ENCODE assay signal across 24 mouse cellular contexts in genomic region chr12:34618321-34618720, GRCm38 (mm10).
DNase-seq lines count a peak whose midpoint lies in the region; ATAC-seq lines count a peak whose summit lies in the region.
"Had no signal": no experiment of that assay in that cellular context is flagged by ENCODE, and none has a peak within 500 bp of the region (broad histone marks: within the 10 kb centered on the region; RNA-seq: fewer than 3 reads in every experiment).

No protein-coding gene starts in this region.

- WGBS in forebrain, embryonic 14.5 days: 48% methylated on average over 3 of the region's 3 CpGs
- 86% methylated on average over 3 of the region's 3 CpGs for WGBS in forebrain, embryonic 11.5 days
- 49% methylated on average over 3 of the region's 3 CpGs for WGBS in hindbrain, embryonic 16.5 days
- WGBS in hindbrain, embryonic 12.5 days: 77% methylated on average over 3 of the region's 3 CpGs
- 74% methylated on average over 3 of the region's 3 CpGs for WGBS in midbrain, embryonic 14.5 days
- WGBS in midbrain, embryonic 13.5 days: 70% methylated on average over 3 of the region's 3 CpGs

- H3K4me3 ChIP-seq in forebrain, embryonic 14.5 days (ENCODE audit: low read depth, low read length): no peak overlapping the region
- no peak overlapping the region for H3K4me3 ChIP-seq in forebrain, embryonic 11.5 days (ENCODE audit: low read depth, low read length)
- no peak overlapping the region for H3K4me3 ChIP-seq in hindbrain, embryonic 16.5 days (ENCODE audit: low read length)
- no peak overlapping the region for H3K4me3 ChIP-seq in hindbrain, embryonic 12.5 days
- H3K4me3 ChIP-seq in midbrain, embryonic 14.5 days (replicated peaks; ENCODE audit: low read depth, low read length): no peak overlapping the region
- no peak overlapping the region for H3K4me3 ChIP-seq in midbrain, embryonic 13.5 days (replicated peaks)
- H3K4me3 ChIP-seq: embryonic facial prominence, embryonic 15.5 days; heart, embryonic 15.5 days; intestine, embryonic 15.5 days; liver, embryonic 15.5 days; neural tube, embryonic 12.5 days had no signal

- no peak overlapping the region for H3K4me2 ChIP-seq in forebrain, embryonic 14.5 days (ENCODE audit: low read length)
- H3K4me2 ChIP-seq in forebrain, embryonic 11.5 days (ENCODE audit: low read depth, low read length, severe bottlenecking): no peak overlapping the region
- peak overlapping the region; percentile 30; the same call in 1 of the 2 replicates for H3K4me2 ChIP-seq in hindbrain, embryonic 16.5 days (ENCODE audit: low read length)
- no peak overlapping the region for H3K4me2 ChIP-seq in hindbrain, embryonic 12.5 days (replicated peaks)
- H3K4me2 ChIP-seq in midbrain, embryonic 14.5 days (ENCODE audit: low read length): no peak overlapping the region
- no peak overlapping the region for H3K4me2 ChIP-seq in midbrain, embryonic 13.5 days (replicated peaks)
- H3K4me2 ChIP-seq: embryonic facial prominence, embryonic 15.5 days; intestine, embryonic 15.5 days; liver, embryonic 15.5 days; neural tube, embryonic 12.5 days had no signal

- no peaks in the 10 kb centered on the region for H3K36me3 ChIP-seq in forebrain, embryonic 14.5 days (ENCODE audit: control insufficient read depth, insufficient read depth, low read length)
- no peaks in the 10 kb centered on the region for H3K36me3 ChIP-seq in forebrain, embryonic 11.5 days (ENCODE audit: control insufficient read depth, insufficient read depth, low read length)
- H3K36me3 ChIP-seq in hindbrain, embryonic 16.5 days (ENCODE audit: control insufficient read depth, insufficient read depth, low read length): no peaks in the 10 kb centered on the region
- no peaks in the 10 kb centered on the region for H3K36me3 ChIP-seq in hindbrain, embryonic 12.5 days
- H3K36me3 ChIP-seq in midbrain, embryonic 14.5 days (ENCODE audit: control insufficient read depth, insufficient read depth, low read length): no peaks in the 10 kb centered on the region
- no peaks in the 10 kb centered on the region for H3K36me3 ChIP-seq in midbrain, embryonic 13.5 days
- H3K36me3 ChIP-seq: embryonic facial prominence, embryonic 15.5 days; heart, embryonic 15.5 days; intestine, embryonic 15.5 days; liver, embryonic 15.5 days; neural tube, embryonic 12.5 days had no signal

- ATAC-seq in forebrain, embryonic 14.5 days: peak; percentile 62; the same call in 1 of the 2 replicates
- ATAC-seq in forebrain, embryonic 11.5 days (replicated peaks; ENCODE audit: low FRiP score): no peak
- peak; percentile 68 for ATAC-seq in hindbrain, embryonic 16.5 days
- no peak for ATAC-seq in hindbrain, embryonic 12.5 days (ENCODE audit: low FRiP score)
- no peak for ATAC-seq in midbrain, embryonic 14.5 days (ENCODE audit: low FRiP score, low TSS enrichment)
- ATAC-seq in midbrain, embryonic 13.5 days: no peak
- ATAC-seq: intestine, embryonic 15.5 days had no signal

- peaks cover 2% of the 10 kb centered on the region; the same call in 1 of the 2 replicates for H3K4me1 ChIP-seq in forebrain, embryonic 14.5 days (ENCODE audit: control insufficient read depth, insufficient read depth, low read length)
- no peaks in the 10 kb centered on the region for H3K4me1 ChIP-seq in forebrain, embryonic 11.5 days (replicated peaks; ENCODE audit: control insufficient read depth, insufficient read depth, low read length)
- H3K4me1 ChIP-seq in hindbrain, embryonic 16.5 days (ENCODE audit: control insufficient read depth, insufficient read depth, low read depth, low read length): no peaks in the 10 kb centered on the region
- H3K4me1 ChIP-seq in hindbrain, embryonic 12.5 days: no peaks in the 10 kb centered on the region
- no peaks in the 10 kb centered on the region for H3K4me1 ChIP-seq in midbrain, embryonic 14.5 days (ENCODE audit: control insufficient read depth, insufficient read depth, low read length)
- no peaks in the 10 kb centered on the region for H3K4me1 ChIP-seq in midbrain, embryonic 13.5 days (replicated peaks)
- H3K4me1 ChIP-seq: embryonic facial prominence, embryonic 15.5 days; intestine, embryonic 15.5 days; liver, embryonic 15.5 days; neural tube, embryonic 12.5 days had no signal

- no peaks in the 10 kb centered on the region for H3K27me3 ChIP-seq in forebrain, embryonic 14.5 days (replicated peaks; ENCODE audit: control insufficient read depth, insufficient read depth, low read length)
- no peaks in the 10 kb centered on the region for H3K27me3 ChIP-seq in forebrain, embryonic 11.5 days (ENCODE audit: control insufficient read depth, insufficient read depth, low read length)
- H3K27me3 ChIP-seq in hindbrain, embryonic 16.5 days (replicated peaks; ENCODE audit: control insufficient read depth, insufficient read depth, low read length): no peaks in the 10 kb centered on the region
- no peaks in the 10 kb centered on the region for H3K27me3 ChIP-seq in hindbrain, embryonic 12.5 days
- no peaks in the 10 kb centered on the region for H3K27me3 ChIP-seq in midbrain, embryonic 14.5 days (ENCODE audit: control insufficient read depth, insufficient read depth, low read length)
- H3K27me3 ChIP-seq in midbrain, embryonic 13.5 days: no peaks in the 10 kb centered on the region
- H3K27me3 ChIP-seq: embryonic facial prominence, embryonic 15.5 days; heart, embryonic 15.5 days; intestine, embryonic 15.5 days; liver, embryonic 15.5 days; neural tube, embryonic 12.5 days had no signal

- H3K9me3 ChIP-seq in forebrain, embryonic 14.5 days (replicated peaks; ENCODE audit: control insufficient read depth, low read length): no peaks in the 10 kb centered on the region
- H3K9me3 ChIP-seq in forebrain, embryonic 11.5 days (ENCODE audit: control insufficient read depth, low read length): no peaks in the 10 kb centered on the region
- H3K9me3 ChIP-seq in hindbrain, embryonic 16.5 days (ENCODE audit: control insufficient read depth, low read length): no peaks in the 10 kb centered on the region
- H3K9me3 ChIP-seq in hindbrain, embryonic 12.5 days (replicated peaks): no peaks in the 10 kb centered on the region
- no peaks in the 10 kb centered on the region for H3K9me3 ChIP-seq in midbrain, embryonic 14.5 days (ENCODE audit: control insufficient read depth, low read length)
- no peaks in the 10 kb centered on the region for H3K9me3 ChIP-seq in midbrain, embryonic 13.5 days
- H3K9me3 ChIP-seq: embryonic facial prominence, embryonic 15.5 days; heart, embryonic 15.5 days; intestine, embryonic 15.5 days; liver, embryonic 15.5 days; neural tube, embryonic 12.5 days had no signal

- DNase-seq in forebrain, embryonic 14.5 days (ENCODE audit: low spot score): peak; percentile 66
- no peak for DNase-seq in forebrain, embryonic 11.5 days (ENCODE audit: low spot score)
- peak; percentile 52 for DNase-seq in midbrain, embryonic 14.5 days
- DNase-seq in fibroblast of lung, adult 2 months (ENCODE audit: low read depth): peak; percentile 28
- DNase-seq in kidney, postnatal 14 days: no peak
- DNase-seq: adrenal gland, postnatal 36 days; cerebellum, adult 11-12 months; gastrocnemius, postnatal 25 days; heart, adult 18-20 months; heart, postnatal 36 days; kidney, adult 8-10 months; kidney, postnatal 10 days; liver; retina, postnatal 1 day; right cerebral cortex, postnatal 25 days had no signal

- H3K27ac ChIP-seq in forebrain, embryonic 14.5 days (ENCODE audit: low read depth, low read length): no peak overlapping the region
- H3K27ac ChIP-seq in forebrain, embryonic 11.5 days (ENCODE audit: low read depth, low read length): no peak overlapping the region
- H3K27ac ChIP-seq in hindbrain, embryonic 16.5 days (ENCODE audit: low read depth, low read length): no peak overlapping the region
- H3K27ac ChIP-seq in hindbrain, embryonic 12.5 days: no peak overlapping the region
- H3K27ac ChIP-seq in midbrain, embryonic 14.5 days (replicated peaks; ENCODE audit: low read depth, low read length): no peak overlapping the region
- H3K27ac ChIP-seq in midbrain, embryonic 13.5 days: no peak overlapping the region
- H3K27ac ChIP-seq: embryonic facial prominence, embryonic 15.5 days; heart, embryonic 15.5 days; intestine, embryonic 15.5 days; liver, embryonic 15.5 days; macrophage; neural tube, embryonic 12.5 days had no signal

- no peak overlapping the region for H3K9ac ChIP-seq in forebrain, embryonic 14.5 days (ENCODE audit: low read length)
- no peak overlapping the region for H3K9ac ChIP-seq in forebrain, embryonic 11.5 days (ENCODE audit: low read length)
- no peak overlapping the region for H3K9ac ChIP-seq in hindbrain, embryonic 16.5 days (ENCODE audit: low read depth, low read length)
- H3K9ac ChIP-seq in hindbrain, embryonic 12.5 days: no peak overlapping the region
- no peak overlapping the region for H3K9ac ChIP-seq in midbrain, embryonic 14.5 days (replicated peaks; ENCODE audit: low read length)
- H3K9ac ChIP-seq in midbrain, embryonic 13.5 days (replicated peaks): no peak overlapping the region
- H3K9ac ChIP-seq: embryonic facial prominence, embryonic 15.5 days; heart, embryonic 15.5 days; intestine, embryonic 15.5 days; liver, embryonic 15.5 days; neural tube, embryonic 12.5 days had no signal

Comparison
In these comparisons a context has a peak if more than half of its experiments do, and no peak if none do; other contexts are left out.
1. ATAC-seq: peak in forebrain, embryonic 14.5 days (single experiment) and hindbrain, embryonic 16.5 days (single experiment); none in forebrain, embryonic 11.5 days (single experiment), hindbrain, embryonic 12.5 days (single experiment), midbrain, embryonic 14.5 days (single experiment) and midbrain, embryonic 13.5 days (single experiment).
2. DNase-seq: peak in forebrain, embryonic 14.5 days (single experiment), midbrain, embryonic 14.5 days (single experiment) and fibroblast of lung, adult 2 months (single experiment); none in forebrain, embryonic 11.5 days (single experiment) and kidney, postnatal 14 days (single experiment).